Mouse (Mus musculus) gastrocnemius, adult 8-10 months (tissue): Measurements from ENCODE around the gene Fam227a. TPM values are rescaled to one million over a fixed set of nuclear protein-coding genes. Genes with fewer than 3 reads are reported as not detected.

Source experiments
- DNase-seq, 2 experiments: peaks; one replicate each; pipeline ENCODE4 v3.0.0; 2022; ENCODE audit warnings: low spot score in 2 of 2
- microRNA-seq: library from miRNA; unstranded; fragments of <30 nt; microRNA quantifications from one replicate; pipeline ENCODE4 v1.2.0, GENCODE M21; 2022
- total RNA-seq, 4 experiments: library from RNA; stranded (reverse); gene quantifications; 2 replicates each; pipeline ENCODE4 v1.2.4; 2022

Fam227a gene
- total RNA-seq, 4 experiments from 2014 or later: 0.27 to 1.1 (median 0.84) TPM

DNA sequence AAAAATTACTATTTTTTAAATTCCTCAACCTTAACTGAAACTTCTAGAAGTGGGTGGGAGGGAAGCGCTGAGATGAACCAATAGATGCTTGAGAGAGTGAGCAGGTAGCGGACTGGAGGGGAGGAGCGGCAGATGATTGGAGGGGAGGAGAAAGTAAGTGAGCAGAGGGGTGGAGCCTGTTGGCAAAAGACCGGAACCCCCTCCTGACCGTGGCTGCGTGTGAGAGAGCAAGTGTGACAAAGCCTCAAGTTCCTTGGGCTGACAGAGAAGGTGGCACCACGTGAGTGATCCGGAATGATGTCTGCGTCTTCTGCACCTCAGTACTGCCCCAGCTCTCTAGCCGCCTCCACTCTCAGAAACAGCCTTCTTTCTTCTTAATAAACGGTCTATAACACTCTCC lies 41.6 kb downstream of the Fam227a start:
- DNase-seq: no peak

DNA sequence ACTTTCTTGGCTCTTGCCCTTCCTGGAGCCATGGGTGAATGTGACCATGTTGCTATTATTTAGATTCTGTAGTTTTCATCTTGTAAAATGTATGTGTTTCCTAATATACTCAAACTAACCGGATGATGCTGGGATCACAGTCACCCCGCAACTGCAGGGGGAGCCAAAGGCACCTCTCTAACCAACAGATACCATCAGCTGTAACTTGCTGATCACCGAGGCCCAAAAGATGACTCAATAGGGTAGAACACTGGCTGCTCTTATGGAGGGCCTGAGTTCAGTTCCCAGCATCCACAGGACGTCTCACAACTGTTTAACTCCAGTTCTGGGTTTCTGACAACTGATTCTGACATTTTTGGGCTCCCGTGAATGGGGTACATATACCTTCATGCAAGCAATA lies 42.0 kb downstream of the Fam227a start:
- no peak for DNase-seq

DNA sequence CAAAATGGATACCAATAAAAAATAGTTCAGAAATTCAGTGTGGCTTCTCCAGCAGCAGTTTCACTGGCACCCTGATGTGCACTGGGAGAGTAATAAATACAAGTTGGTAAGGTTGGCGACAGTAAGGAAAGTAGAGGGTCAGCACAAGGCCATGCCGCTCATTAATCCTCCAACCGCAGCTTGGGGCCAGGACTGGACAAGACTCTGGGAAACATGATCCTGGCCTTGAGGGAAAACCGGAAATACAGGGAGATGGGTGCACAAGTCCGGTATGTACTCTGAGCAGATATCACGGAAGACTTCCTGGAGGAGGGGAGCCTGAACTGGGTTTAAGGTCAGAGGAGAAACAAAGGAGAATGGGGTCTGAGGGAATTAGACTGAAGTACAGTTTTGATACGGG lies 43.3 kb downstream of the Fam227a start:
- no peak for DNase-seq

DNA sequence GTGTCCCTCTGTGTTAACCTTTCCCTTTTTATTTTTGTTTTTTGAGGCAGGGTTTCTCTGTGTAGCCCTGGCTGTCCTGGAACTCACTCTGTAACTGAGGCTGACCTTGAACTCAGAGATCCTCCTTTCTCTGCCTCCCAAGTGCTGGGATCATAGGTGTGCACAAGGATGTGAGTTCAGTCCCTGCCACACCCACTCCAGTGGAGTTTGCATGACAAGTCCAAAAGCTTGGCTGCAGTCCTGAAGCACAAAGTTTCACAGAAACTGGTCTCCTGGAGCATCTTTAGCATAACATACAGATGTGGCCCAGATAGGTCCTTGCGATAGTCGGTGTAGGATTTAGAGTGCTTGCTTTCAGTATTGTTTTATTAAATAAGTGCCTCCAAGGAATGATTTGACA lies 49.5 kb downstream of the Fam227a start:
- no peak for DNase-seq

DNA sequence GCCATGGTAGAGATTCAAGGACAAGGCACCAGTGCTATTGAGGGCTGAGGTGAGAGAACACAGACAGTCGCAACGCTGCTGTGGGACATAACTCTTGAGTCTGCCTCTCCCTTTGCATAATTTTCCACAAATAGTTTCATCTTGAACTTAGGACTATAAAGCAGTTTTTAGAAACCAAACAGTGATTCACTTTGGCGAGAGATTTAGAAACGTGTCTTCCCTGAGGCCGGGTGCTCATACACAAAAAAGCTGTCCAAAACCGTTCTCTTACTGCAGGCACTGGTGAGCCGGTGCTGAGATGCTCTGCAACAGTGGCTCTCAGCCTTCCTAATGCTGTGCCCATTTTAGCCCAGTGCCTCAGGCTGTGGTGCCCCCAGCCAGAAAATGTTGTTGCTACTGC lies 50.5 kb downstream of the Fam227a start:
- no peak for DNase-seq

GRCm38 (mm10) chr15:79607757-79608156 lies 51.0 kb downstream of the Fam227a start:
- no peak for DNase-seq

- DNase-seq: no peak
These were observed 52.6 kb downstream of the Fam227a start for GRCm38 (mm10) chr15:79606161-79606560.

- DNase-seq: no peak
These were observed 53.6 kb downstream of the Fam227a start, which contains the start of gene Dmc1 for GRCm38 (mm10) chr15:79604990-79605665. Gene Dmc1, minus strand, starts transcription at chr15:79605109.

DNA sequence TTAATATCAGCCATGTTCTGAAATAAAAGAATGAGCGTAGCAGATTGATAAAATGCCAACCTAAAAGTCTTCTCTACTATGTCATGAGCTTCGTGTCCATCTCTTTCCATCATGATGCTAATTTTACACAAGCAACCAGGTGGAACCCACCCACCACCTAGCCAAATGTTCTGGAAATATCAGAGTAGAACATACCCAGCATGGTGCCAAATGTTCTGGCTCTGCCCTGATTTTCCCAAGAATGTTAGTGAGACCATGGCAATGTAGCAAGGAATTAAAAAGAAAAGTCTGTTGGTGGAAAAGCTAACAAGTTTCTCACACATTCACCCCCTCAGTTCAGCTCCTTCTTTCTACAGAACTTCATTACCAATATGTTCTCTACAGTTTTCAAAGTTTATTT lies 58.6 kb downstream of the Fam227a start:
- no peak for DNase-seq

DNA sequence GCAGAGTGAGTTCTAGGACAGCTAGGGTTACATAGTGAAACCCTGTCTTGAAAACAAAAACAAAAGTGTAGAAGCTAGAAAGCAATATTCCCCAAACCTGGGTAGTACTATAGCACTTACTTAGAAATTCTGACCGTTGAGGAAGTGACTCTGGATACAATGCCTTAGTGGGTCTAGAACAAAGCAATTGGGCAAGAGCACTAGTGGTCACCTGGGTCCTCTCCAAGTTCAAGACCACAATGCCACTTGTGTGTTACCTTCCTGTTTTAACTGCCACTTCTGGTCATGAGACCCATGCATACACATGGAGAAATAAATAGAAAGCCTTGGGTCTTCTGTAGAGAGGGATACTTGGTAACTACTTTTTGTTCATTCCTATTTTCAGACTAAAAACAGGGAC lies 60.0 kb downstream of the Fam227a start:
- DNase-seq: no peak

- no peak for DNase-seq
These were observed 77.2 kb downstream of the Fam227a start for GRCm38 (mm10) chr15:79581581-79581980.

DNA sequence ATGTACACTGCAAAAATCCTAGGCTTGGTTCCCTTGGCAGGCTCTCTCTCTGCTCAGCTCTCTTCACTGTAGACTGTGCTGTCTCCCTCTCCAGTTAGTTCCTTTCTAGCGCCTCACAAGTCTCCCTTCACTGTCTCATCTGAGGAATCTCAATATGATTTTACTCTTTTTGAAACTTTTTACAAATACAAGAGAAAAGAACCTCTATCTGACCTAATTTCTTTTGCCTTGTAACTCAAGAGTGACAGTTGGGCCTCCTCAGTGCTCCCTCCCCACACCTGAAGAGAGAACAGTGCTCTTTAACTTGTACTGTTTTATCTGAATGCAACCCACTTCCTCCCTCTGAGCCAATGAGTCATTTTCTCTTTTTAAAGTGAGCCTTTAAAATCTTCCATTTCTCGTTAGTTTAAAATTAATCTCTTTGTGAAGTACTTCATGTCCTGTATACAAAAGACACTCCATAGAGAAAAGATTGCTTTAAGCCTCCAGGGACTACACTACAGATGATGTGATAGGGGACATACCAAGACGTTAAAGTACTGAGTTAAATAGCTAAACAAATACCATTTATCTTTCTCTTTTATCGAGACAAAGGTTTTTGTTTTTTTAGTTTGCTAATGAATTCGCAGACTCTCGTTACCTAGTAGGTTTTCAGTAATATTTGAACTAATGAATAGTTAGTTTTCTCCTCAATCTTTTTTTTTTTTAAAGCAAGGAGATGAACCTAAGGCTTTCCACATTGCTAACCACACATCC lies 80.9 kb downstream of the Fam227a start:
- no peak for DNase-seq

GRCm38 (mm10) chr15:79576947-79577346 lies 81.8 kb downstream of the Fam227a start:
- no peak for DNase-seq

DNA sequence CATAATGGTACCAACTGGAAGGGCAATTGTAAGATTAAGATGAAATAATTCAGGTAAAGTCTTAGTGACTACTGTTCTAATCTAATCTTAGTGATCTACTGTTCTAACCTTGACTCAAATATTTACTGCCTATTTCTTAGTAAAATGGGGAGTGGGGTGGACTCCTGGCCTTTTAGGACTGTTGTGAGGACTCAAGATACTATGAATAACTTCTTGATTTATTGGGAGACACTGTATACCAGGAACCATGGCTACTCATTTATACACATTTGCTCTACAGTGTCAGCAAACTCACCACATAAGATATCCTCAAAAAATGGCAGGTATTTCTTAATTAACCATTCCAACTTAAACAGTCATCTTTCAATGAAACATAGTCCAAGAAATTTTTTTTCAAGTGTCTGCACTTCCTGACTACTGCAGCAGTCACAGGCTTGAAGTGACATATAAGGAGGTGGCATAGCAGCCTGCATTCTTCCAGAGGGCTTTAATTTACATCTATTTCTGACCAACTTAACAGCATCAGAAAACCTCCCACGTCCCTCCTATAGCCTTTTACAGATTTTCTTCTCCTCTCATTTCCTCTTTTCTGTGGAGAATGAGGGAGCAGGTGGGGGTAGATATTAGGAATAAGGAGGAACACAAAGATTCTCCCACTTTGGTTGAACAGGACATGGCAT lies 83.1 kb downstream of the Fam227a start:
- DNase-seq: no peak

DNA sequence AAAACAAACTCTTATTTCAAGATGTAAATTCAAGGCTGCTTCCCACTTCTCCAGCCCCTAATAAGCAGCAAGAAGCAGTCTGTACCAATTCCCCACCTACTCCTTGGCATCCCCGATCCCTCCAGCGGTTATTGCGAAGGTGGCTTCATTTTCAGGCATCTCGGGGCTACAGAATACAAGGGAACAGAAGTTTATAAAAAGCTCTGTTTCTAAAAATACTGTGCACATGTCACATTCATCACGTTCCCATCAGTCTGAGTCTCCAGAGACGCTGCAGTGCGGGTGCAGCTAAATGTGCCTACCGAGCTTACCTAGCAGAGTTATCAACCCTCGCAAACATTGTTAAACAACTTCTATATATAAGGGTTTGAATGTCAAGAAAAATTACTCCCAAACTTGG lies 96.3 kb downstream of the Fam227a start:
- no peak for DNase-seq

DNA sequence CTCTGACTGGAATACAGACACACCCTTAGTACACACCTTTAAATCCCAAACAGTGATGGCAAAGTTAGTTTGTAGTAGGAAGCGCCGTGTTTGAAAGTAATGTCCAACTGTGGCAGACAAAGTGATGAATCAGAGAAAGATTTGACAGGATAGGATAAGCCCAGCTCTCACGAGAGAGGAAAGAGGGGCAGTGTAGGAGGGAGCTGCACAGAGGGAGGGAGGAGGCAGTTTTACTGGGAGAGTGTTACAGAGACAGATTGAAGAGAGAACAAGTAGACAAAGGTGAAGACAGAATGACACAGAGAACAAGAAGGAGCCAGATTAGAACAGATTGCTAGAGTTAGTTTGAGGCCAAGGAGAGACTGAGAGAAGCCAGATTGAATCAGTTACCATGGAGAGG lies 99.1 kb downstream of the Fam227a start:
- no peak for DNase-seq

Small RNA genes lying within 50 kb of the gene (microRNA-seq; reads per million reads assigned to microRNA genes)
- gene Gm27903: not detected

Other genes with a start within 250 kb of the Fam227a start
- 10 to 100 TPM; 54.1 to 61.3 (median 59.2) TPM for gene Csnk1e, start 203.4 kb downstream of the Fam227a start, total RNA-seq
- gene Kcnj4, start 153.7 kb downstream of the Fam227a start, total RNA-seq: under 1 TPM in 1 of 4 experiments, not detected in 3; 0.19 TPM
- gene Kdelr3, start 142.5 kb downstream of the Fam227a start, total RNA-seq: 1 to 10 TPM in 2 of 4 experiments, under 1 TPM in 2; 0.80 to 1.2 (median 1.0) TPM
- gene Ddx17, start 112.2 kb downstream of the Fam227a start, total RNA-seq: 10 to 100 TPM; 40.2 to 59.7 (median 49.7) TPM
- not detected for gene Dmc1, start 53.8 kb downstream of the Fam227a start, total RNA-seq
- gene Cby1, start 243 bp upstream of the Fam227a start, total RNA-seq: 10 to 100 TPM; 14.1 to 15.8 (median 14.4) TPM
- gene Tomm22, start 11.9 kb upstream of the Fam227a start, total RNA-seq: 10 to 100 TPM; 56.0 to 62.6 (median 58.7) TPM
- gene Josd1, start 29.0 kb upstream of the Fam227a start, total RNA-seq: 10 to 100 TPM; 10.2 to 18.0 (median 13.5) TPM
- 10 to 100 TPM; 21.8 to 29.7 (median 24.0) TPM for gene Gtpbp1, start 31.9 kb upstream of the Fam227a start, total RNA-seq
- gene Sun2, start 83.6 kb upstream of the Fam227a start, total RNA-seq: 10 to 100 TPM; 76.6 to 84.7 (median 80.3) TPM
- 1 to 10 TPM; 4.8 to 6.5 (median 5.2) TPM for gene Dnal4, start 118.9 kb upstream of the Fam227a start, total RNA-seq
- gene Nptxr, start 145.8 kb upstream of the Fam227a start, total RNA-seq: under 1 TPM; 0.39 to 0.99 (median 0.64) TPM
- under 1 TPM in 2 of 4 experiments, not detected in 2; 0.32 to 0.47 TPM for gene Npcd, start 175.3 kb upstream of the Fam227a start, total RNA-seq
- 1 to 10 TPM; 6.1 to 8.5 (median 7.9) TPM for gene Cbx6, start 175.7 kb upstream of the Fam227a start, total RNA-seq
- gene Apobec3, start 232.7 kb upstream of the Fam227a start, total RNA-seq: 1 to 10 TPM; 1.4 to 2.4 (median 2.0) TPM